Mouse (Mus musculus) cerebellum, adult 11 months (tissue): ENCODE measurements around the gene Rps2.
A peak's percentile ranks its signal among the peaks of the same experiment; 100 is the strongest.

ENCODE experiments used
- DNase-seq: peaks from one replicate; pipeline ENCODE4 v3.0.0; 2022

Rps2 gene

GRCm38 (mm10) chr17:24734513-24734912, 16.6 kb downstream of the Rps2 start:
- DNase-seq, result no peak

GRCm38 (mm10) chr17:24735446-24735845, 17.5 kb downstream of the Rps2 start:
- DNase-seq, result no peak

GRCm38 (mm10) chr17:24736330-24737051, 18.6 kb downstream of the Rps2 start, which contains the start of gene Msrb1:
TSS of gene Msrb1 (plus strand) at chr17:24736642.
- DNase-seq, result peak; percentile 89

GRCm38 (mm10) chr17:24737135-24737810, 19.4 kb downstream of the Rps2 start:
- no peak for DNase-seq

- no peak for DNase-seq
These were observed 20.3 kb downstream of the Rps2 start for GRCm38 (mm10) chr17:24738238-24738637.

- no peak for DNase-seq
These were observed 22.0 kb downstream of the Rps2 start for GRCm38 (mm10) chr17:24739926-24740325.

- DNase-seq, result no peak
These were observed 24.4 kb downstream of the Rps2 start for GRCm38 (mm10) chr17:24742307-24742706.

GRCm38 (mm10) chr17:24743896-24744295, 26.0 kb downstream of the Rps2 start:
- no peak for DNase-seq

- DNase-seq, result no peak
These were observed 26.5 kb downstream of the Rps2 start for GRCm38 (mm10) chr17:24744381-24744780.

GRCm38 (mm10) chr17:24745526-24746497, 27.9 kb downstream of the Rps2 start:
- peak; percentile 58 for DNase-seq

GRCm38 (mm10) chr17:24746986-24747385, 29.1 kb downstream of the Rps2 start:
- no peak for DNase-seq

- DNase-seq, result no peak
These were observed 33.6 kb downstream of the Rps2 start for GRCm38 (mm10) chr17:24751528-24751927.

- no peak for DNase-seq
These were observed 34.8 kb downstream of the Rps2 start, which contains the start of gene Hs3st6 for GRCm38 (mm10) chr17:24752415-24753394. TSS of gene Hs3st6 (plus strand) at chr17:24752988.

GRCm38 (mm10) chr17:24757394-24757793, 39.5 kb downstream of the Rps2 start:
- DNase-seq, result no peak

- no peak for DNase-seq
These were observed 43.2 kb downstream of the Rps2 start for GRCm38 (mm10) chr17:24761121-24761520.

- no peak for DNase-seq
These were observed 47.3 kb downstream of the Rps2 start for GRCm38 (mm10) chr17:24765016-24765905.

- DNase-seq, result no peak
These were observed 48.5 kb downstream of the Rps2 start for GRCm38 (mm10) chr17:24766266-24766875.

GRCm38 (mm10) chr17:24769146-24769545, 51.2 kb downstream of the Rps2 start:
- no peak for DNase-seq
